Mouse (Mus musculus): ENCODE results near the gene Def8. TPM values are rescaled to one million over a fixed set of nuclear protein-coding genes. Genes with fewer than 3 reads are reported as not detected.
"Not testable (repeated sequence)": the region's sequence is repeated elsewhere in the genome, so short reads cannot be mapped to it uniquely, and the experiment has no call there.

Def8 gene
- polyA plus RNA-seq, 1 experiment = 30.8 TPM

DNA sequence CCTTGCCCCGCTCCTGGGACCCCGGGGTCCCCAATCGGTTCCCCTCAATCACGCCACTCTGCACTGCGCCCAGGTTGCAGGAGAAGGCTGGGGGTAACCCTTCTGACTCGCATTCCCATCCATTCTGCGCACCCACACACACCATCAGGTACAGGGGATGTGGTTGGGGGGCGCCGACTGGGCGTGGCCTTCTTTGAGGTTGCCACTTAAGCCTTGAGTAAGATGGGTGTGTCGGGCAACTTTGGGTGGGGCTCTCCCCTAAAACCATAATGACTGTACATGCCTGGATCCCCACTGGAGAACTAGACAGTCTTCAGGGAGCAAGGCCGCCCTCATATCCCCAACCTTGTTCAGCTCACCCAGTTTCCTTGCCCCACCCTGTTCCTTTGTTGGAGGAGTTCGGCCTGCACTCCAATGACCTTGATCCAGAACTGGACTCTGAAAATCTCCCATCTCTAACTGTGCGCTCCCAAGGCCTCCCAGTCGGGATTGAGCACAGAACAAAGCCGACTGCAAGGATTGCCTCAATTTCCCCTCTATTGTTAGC is 11.5 kb upstream of the Def8 start:
- Histone ChIP-seq H3K27ac (ENCODE audit: insufficient read depth, low read depth, low read length) (no peak overlapping the region), H3K4me1 (ENCODE audit: control insufficient read depth, insufficient read depth, low read length) (no peaks in the 10 kb centered on the region), H3K4me3 (ENCODE audit: insufficient read depth, low read length) (peak overlapping the region; percentile 19)
- TF ChIP-seq POLR2A (IDR thresholded peaks at IDR 0.05; ENCODE audit: borderline replicate concordance, low read depth, low read length) = no peak
- TF ChIP-seq CTCF (IDR thresholded peaks at IDR 0.05; ENCODE audit: low read depth, low read length) = no peak

DNA sequence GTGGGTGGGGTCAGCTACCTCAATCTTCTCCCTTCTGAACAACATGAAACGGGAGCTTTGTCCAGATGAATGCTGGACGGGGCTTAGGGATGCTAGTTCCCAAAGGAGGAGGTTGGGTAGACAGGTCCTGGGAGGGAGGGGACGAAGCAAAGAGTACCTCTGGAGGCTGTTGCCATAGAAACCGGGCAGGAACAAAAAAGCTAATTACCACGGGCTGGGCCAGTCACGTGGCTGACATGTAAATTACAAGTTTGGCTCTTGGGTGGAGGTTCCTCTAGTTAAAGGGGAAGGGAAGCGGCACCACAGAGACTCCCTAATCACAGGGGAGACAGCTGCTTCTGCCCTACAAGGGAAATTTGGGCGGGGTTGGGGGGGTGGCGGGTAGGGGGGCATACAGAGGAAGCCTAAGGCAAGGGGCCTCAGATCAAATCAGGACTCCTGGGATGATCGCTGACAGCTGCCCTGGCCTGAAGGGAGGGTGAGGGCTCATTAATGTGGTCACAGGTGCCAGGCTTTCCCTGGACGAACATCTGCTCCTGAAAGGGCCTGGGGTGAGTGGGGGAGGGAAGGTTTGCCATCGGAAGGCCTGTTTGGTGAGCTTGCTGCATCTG is 10.7 kb upstream of the Def8 start:
- no peak overlapping the region for H3K4me3 ChIP-seq (ENCODE audit: insufficient read depth, low read length)
- no peaks in the 10 kb centered on the region for H3K4me1 ChIP-seq (ENCODE audit: control insufficient read depth, insufficient read depth, low read length)
- TF ChIP-seq CTCF (IDR thresholded peaks at IDR 0.05; ENCODE audit: low read depth, low read length) (no peak), POLR2A (IDR thresholded peaks at IDR 0.05; ENCODE audit: borderline replicate concordance, low read depth, low read length) (no peak)
- no peak overlapping the region for H3K27ac ChIP-seq (ENCODE audit: insufficient read depth, low read depth, low read length)

DNA sequence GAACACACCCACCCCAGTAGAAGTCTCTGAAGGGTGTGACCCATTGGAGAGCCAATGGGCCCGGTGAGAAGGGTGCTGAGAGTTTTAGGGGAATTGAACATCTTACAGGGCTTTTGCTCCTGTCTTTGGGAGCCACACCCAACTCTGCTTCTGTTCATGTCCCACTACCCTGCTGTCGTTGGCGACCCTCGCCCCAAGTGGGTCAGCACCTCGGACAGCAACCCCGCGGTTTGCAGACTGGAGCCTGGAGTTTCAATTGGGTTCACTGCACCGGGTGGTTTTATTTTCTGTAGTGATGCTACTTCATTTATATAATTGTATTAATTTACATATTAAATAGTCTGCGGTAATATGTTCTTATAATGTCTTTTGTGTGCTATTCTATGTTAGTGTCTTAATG is 9.1 kb upstream of the Def8 start:
- Histone ChIP-seq H3K4me1 (ENCODE audit: control insufficient read depth, insufficient read depth, low read length) (no peaks in the 10 kb centered on the region), H3K4me3 (ENCODE audit: insufficient read depth, low read length) (no peak overlapping the region), H3K27ac (ENCODE audit: insufficient read depth, low read depth, low read length) (no peak overlapping the region)
- TF ChIP-seq CTCF (IDR thresholded peaks at IDR 0.05; ENCODE audit: low read depth, low read length) = no peak

DNA sequence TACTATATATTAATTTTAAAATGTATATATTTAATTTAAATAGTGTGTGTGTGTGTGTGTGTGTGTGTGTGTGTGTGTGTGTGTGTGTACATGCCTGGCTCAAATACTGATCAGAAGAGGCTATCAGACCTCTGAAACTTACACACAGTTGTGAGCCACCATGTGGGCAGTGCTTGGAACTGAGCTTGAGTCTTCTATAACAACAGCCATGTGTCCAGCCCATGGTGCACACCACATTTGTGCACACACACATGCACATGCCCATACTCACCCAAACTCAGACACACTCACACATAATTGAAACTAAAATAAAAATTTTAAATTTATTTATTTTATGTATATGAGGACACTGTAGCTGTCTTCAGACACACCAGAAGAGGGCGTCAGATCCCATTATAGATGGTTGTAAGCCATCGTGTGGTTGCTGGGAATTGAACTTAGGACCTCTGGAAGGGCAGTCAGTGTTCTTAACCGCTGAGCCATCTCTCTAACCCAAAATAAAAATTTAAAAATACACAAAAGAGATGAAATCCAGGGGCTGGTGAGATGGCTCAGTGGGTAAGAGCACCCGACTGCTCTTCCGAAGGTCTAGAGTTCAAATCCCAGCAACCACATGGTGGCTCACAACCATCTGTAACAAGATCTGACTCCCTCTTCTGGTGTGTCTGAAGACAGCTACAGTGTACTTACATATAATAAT is 8.2 kb upstream of the Def8 start:
- H3K4me1 ChIP-seq (ENCODE audit: control insufficient read depth, insufficient read depth, low read length); H3K4me3 ChIP-seq (ENCODE audit: insufficient read depth, low read length); H3K27ac ChIP-seq (ENCODE audit: insufficient read depth, low read depth, low read length): not testable (repeated sequence)

GRCm38 (mm10) chr8:123415967-123416943 is 7.1 kb upstream of the Def8 start:
- Histone ChIP-seq H3K4me3 (ENCODE audit: insufficient read depth, low read length) (no peak overlapping the region), H3K27ac (ENCODE audit: insufficient read depth, low read depth, low read length) (no peak overlapping the region), H3K4me1 (ENCODE audit: control insufficient read depth, insufficient read depth, low read length) (no peaks in the 10 kb centered on the region)
- TF ChIP-seq POLR2A (IDR thresholded peaks at IDR 0.05; ENCODE audit: borderline replicate concordance, low read depth, low read length) (no peak), CTCF (IDR thresholded peaks at IDR 0.05; ENCODE audit: low read depth, low read length) (no peak)

DNA sequence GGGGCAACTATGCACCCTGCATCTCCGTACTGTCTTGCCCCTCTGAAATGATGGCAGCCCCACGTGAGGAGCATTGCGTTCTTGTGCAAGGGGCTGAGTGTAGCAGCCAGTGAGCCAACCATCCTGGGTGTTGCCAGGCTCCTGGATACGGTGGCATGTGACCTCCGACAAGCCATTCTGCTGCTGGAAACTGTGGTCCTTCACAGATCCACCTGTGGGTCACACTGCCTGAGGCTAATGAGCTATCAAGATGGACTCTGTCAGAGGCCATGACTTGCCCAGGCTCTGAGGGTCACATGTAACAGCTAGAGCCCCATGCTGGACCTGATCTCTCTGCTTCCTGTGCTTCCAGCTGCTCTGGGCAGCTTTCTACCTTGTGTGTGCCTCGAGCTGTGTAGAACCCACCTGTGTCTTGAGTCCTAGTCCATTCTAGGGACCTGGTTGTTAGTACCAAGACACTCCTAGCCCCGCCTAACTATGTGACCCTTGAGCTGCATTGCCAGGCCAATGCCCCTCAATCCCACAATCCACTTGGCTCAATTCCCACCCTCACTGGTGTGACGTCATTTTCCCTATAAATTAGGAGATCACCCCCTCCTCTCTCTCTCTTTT is 6.3 kb upstream of the Def8 start:
- no peaks in the 10 kb centered on the region for H3K4me1 ChIP-seq (ENCODE audit: control insufficient read depth, insufficient read depth, low read length)
- H3K27ac ChIP-seq (ENCODE audit: insufficient read depth, low read depth, low read length) = no peak overlapping the region
- H3K4me3 ChIP-seq (ENCODE audit: insufficient read depth, low read length) = no peak overlapping the region
- TF ChIP-seq CTCF (IDR thresholded peaks at IDR 0.05; ENCODE audit: low read depth, low read length) (no peak), POLR2A (IDR thresholded peaks at IDR 0.05; ENCODE audit: borderline replicate concordance, low read depth, low read length) (no peak)

- Histone ChIP-seq H3K4me1 (ENCODE audit: control insufficient read depth, insufficient read depth, low read length) (no peaks in the 10 kb centered on the region), H3K27ac (ENCODE audit: insufficient read depth, low read depth, low read length) (no peak overlapping the region), H3K4me3 (ENCODE audit: insufficient read depth, low read length) (no peak overlapping the region)
- TF ChIP-seq POLR2A (IDR thresholded peaks at IDR 0.05; ENCODE audit: borderline replicate concordance, low read depth, low read length) = no peak
- no peak for TF ChIP-seq CTCF (IDR thresholded peaks at IDR 0.05; ENCODE audit: low read depth, low read length)
Observed at GRCm38 (mm10) chr8:123419711-123420110, 3.6 kb upstream of the Def8 start.

GRCm38 (mm10) chr8:123420525-123421281 is 2.6 kb upstream of the Def8 start:
- Histone ChIP-seq H3K27ac (ENCODE audit: insufficient read depth, low read depth, low read length) (no peak overlapping the region), H3K4me1 (ENCODE audit: control insufficient read depth, insufficient read depth, low read length) (no peaks in the 10 kb centered on the region), H3K4me3 (ENCODE audit: insufficient read depth, low read length) (no peak overlapping the region)
- TF ChIP-seq CTCF (IDR thresholded peaks at IDR 0.05; ENCODE audit: low read depth, low read length) (no peak), POLR2A (IDR thresholded peaks at IDR 0.05; ENCODE audit: borderline replicate concordance, low read depth, low read length) (no peak)

DNA sequence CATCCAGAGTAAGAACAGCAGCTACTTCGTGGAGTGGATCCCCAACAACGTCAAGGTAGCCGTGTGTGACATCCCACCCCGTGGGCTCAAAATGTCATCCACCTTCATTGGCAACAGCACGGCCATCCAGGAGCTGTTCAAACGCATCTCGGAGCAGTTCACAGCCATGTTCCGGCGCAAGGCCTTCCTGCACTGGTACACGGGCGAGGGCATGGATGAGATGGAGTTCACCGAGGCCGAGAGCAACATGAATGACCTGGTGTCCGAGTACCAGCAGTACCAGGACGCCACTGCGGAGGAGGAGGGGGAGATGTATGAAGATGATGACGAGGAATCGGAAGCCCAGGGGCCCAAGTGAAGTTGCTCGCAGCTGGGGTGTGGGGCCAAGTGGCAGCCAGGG is 2.0 kb upstream of the Def8 start:
- Histone ChIP-seq H3K4me1 (ENCODE audit: control insufficient read depth, insufficient read depth, low read length) (no peaks in the 10 kb centered on the region), H3K27ac (ENCODE audit: insufficient read depth, low read depth, low read length) (no peak overlapping the region), H3K4me3 (ENCODE audit: insufficient read depth, low read length) (no peak overlapping the region)
- TF ChIP-seq POLR2A (IDR thresholded peaks at IDR 0.05; ENCODE audit: borderline replicate concordance, low read depth, low read length) = no peak
- TF ChIP-seq CTCF (IDR thresholded peaks at IDR 0.05; ENCODE audit: low read depth, low read length) = no peak

Measured in bone marrow macrophage, adult 2 months (primary cell).